Mouse (Mus musculus) lung, embryonic 14.5 days (tissue): ENCODE measurements around the gene Krtap9-1. TPM values are rescaled to one million over a fixed set of nuclear protein-coding genes. Genes with fewer than 3 reads are reported as not detected.

Experiments used
- ATAC-seq: fragments of 200-750 bp; cut with Nextera tagmentation; 2 replicates; pipeline ENCODE4 v1.8.0; 2017; ENCODE audit warnings: mild to moderate bottlenecking, moderate TSS enrichment, moderate library complexity; ENCODE audit not compliant: insufficient read depth
- DNase-seq: peaks from one replicate; pipeline ENCODE4 v3.0.0-alpha.2; 2015
- H3K27ac ChIP-seq: fragments of 300-500 bp; sonication (generic); 2 replicates; pipeline ENCODE4 v1.5.1; 2014; ENCODE audit warnings: low read depth, mild to moderate bottlenecking, moderate library complexity
- H3K27me3 ChIP-seq: fragments of 300-500 bp; sonication (generic); 2 replicates; pipeline ENCODE4 v1.6.1; 2014; ENCODE audit warnings: low read length, control low read depth; ENCODE audit not compliant: insufficient read depth
- H3K36me3 ChIP-seq: fragments of 300-500 bp; sonication (generic); 2 replicates; pipeline ENCODE4 v1.6.1; 2014; ENCODE audit warnings: control low read depth; ENCODE audit not compliant: insufficient read depth
- H3K4me1 ChIP-seq: fragments of 300-500 bp; sonication (generic); 2 replicates; pipeline ENCODE4 v1.6.1; 2014; ENCODE audit warnings: antibody characterized with exemption, control low read depth; ENCODE audit not compliant: insufficient read depth
- H3K4me2 ChIP-seq: fragments of 300-500 bp; sonication (generic); 2 replicates; pipeline ENCODE4 v1.6.1; 2014; ENCODE audit warnings: mild to moderate bottlenecking
- H3K4me3 ChIP-seq: fragments of 300-500 bp; sonication (generic); 2 replicates; pipeline ENCODE4 v1.5.1; 2014; ENCODE audit warnings: low read depth, low read length
- H3K9ac ChIP-seq: fragments of 300-500 bp; sonication (generic); 2 replicates; pipeline ENCODE4 v1.6.1; 2014
- H3K9me3 ChIP-seq: fragments of 300-500 bp; sonication (generic); 2 replicates; pipeline ENCODE4 v1.6.1; 2016; ENCODE audit warnings: low read depth, low read length, control low read depth
- CTCF ChIP-seq: IDR thresholded peaks from 2 replicates; pipeline ENCODE4 v1.5.1; 2016; ENCODE audit warnings: antibody characterized with exemption, low read depth
- WGBS: fragments of 180-500 bp; shearing (Covaris S2); extraction: QIAGEN DNeasy Blood & Tissue Kit; methylation state at CpG from one replicate; pipeline ENCODE4 v1.1.7; 2014; 5-methylcytosine and 5-hydroxymethylcytosine counted together
- polyA plus RNA-seq: library from polyadenylated mRNA; unstranded; fragments of >200 nt; fragmentation: Nextera tagmentation; extraction: Ambion mirVana; gene quantifications from 2 replicates; pipeline ENCODE4 v1.2.1, GENCODE M21; 2014

The Krtap9-1 gene
- polyA plus RNA-seq, 1 experiment from 2014 or later = not detected

DNA sequence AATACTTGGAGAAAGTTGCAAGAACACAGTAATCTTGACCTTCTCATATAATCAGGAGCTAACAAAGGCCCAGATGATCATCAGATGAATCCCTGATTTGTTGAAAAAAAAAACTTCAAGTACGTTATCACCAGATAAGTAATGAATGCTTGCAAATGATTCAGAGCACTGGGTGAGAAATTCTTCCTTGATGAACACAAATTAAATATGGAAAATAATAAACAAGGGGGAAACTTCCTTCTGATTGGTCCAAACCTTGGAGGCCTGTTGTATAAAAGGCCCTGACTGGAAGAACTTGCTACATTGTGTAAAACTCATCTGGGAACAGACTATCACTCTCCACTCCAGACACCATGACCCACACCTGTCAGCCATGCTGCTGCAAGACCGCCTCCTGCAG, 34.4 kb downstream of the Krtap9-1 start, which contains the start of gene Krtap31-1:
Krtap31-1 (plus strand) TSS at position 301 of the 400 bp plus-strand sequence.
- Histone ChIP-seq H3K9me3 (no peaks in the 10 kb centered on the region), H3K4me3 (no peak within 1 kb of the TSS), H3K4me1 (no peaks in the 10 kb centered on the region), H3K4me2 (no peak within 1 kb of the TSS), H3K9ac (no peak within 1 kb of the TSS), H3K36me3 (no peaks in the 10 kb centered on the region), H3K27ac (no peak within 1 kb of the TSS), H3K27me3 (no peaks in the 10 kb centered on the region)
- 77% methylated on average over 2 of the region's 2 CpGs for WGBS
- DNase-seq (no peak), ATAC-seq (no peak)
- no peak for TF ChIP-seq CTCF

DNA sequence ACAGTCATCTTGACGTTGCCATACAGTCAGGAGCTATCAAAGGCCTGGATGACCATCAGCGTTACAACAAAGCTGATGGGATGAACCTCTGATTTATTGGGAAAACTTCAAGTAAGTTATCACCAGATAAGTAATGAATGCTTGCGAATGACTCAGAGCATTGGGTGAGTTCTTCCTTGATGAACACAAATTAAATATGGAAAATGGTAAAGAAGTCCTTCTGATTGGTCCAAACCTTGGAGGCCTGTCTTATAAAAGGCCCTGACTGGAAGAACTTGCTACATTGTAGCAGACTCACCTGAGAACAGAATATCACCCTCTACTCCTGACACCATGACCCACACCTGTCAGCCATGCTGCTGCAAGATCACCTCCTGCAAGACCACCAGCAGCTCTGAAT, 41.3 kb downstream of the Krtap9-1 start, which contains the start of gene Gm11565:
Gm11565 (plus strand) TSS at position 301 of the 400 bp plus-strand sequence.
- TF ChIP-seq CTCF = no peak
- no peak for DNase-seq
- Histone ChIP-seq H3K36me3 (no peaks in the 10 kb centered on the region), H3K9ac (no peak within 1 kb of the TSS), H3K4me1 (no peaks in the 10 kb centered on the region), H3K27me3 (no peaks in the 10 kb centered on the region), H3K4me2 (no peak within 1 kb of the TSS), H3K27ac (no peak within 1 kb of the TSS), H3K9me3 (no peaks in the 10 kb centered on the region), H3K4me3 (no peak within 1 kb of the TSS)
- 82% methylated on average over 3 of the region's 3 CpGs for WGBS
- ATAC-seq = no peak

Other genes with a start within 250 kb of the Krtap9-1 start
- not detected in 2 replicates for gene Krtap4-1, start 245.2 kb upstream of the Krtap9-1 start, polyA plus RNA-seq
- not detected in 2 replicates for gene Krtap4-2, start 238.3 kb upstream of the Krtap9-1 start, polyA plus RNA-seq
- not detected in 2 replicates for gene Krtap4-7, start 229.3 kb upstream of the Krtap9-1 start, polyA plus RNA-seq
- not detected in 2 replicates for gene Gm11555, start 223.2 kb upstream of the Krtap9-1 start, polyA plus RNA-seq
- gene Gm11563, start 214.4 kb upstream of the Krtap9-1 start, polyA plus RNA-seq = not detected in 2 replicates
- gene Krtap4-6, start 207.4 kb upstream of the Krtap9-1 start, polyA plus RNA-seq = not detected in 2 replicates
- gene Gm14190, start 182.6 kb upstream of the Krtap9-1 start, polyA plus RNA-seq = not detected in 2 replicates
- gene Gm14180, start 139.1 kb upstream of the Krtap9-1 start, polyA plus RNA-seq = not detected in 2 replicates
- gene Gm11595, start 100.5 kb upstream of the Krtap9-1 start, polyA plus RNA-seq = not detected in 2 replicates
- gene Krtap4-8, start 92.7 kb upstream of the Krtap9-1 start, polyA plus RNA-seq = not detected in 2 replicates
- not detected in 2 replicates for gene Krtap4-9, start 88.2 kb upstream of the Krtap9-1 start, polyA plus RNA-seq
- gene Gm11596, start 79.9 kb upstream of the Krtap9-1 start, polyA plus RNA-seq = not detected in 2 replicates
- not detected in 2 replicates for gene Gm11569, start 74.5 kb upstream of the Krtap9-1 start, polyA plus RNA-seq
- not detected in 2 replicates for gene Gm11554, start 68.9 kb upstream of the Krtap9-1 start, polyA plus RNA-seq
- gene Krtap4-13, start 63.5 kb upstream of the Krtap9-1 start, polyA plus RNA-seq = not detected in 2 replicates
- not detected in 2 replicates for gene Gm11564, start 57.7 kb upstream of the Krtap9-1 start, polyA plus RNA-seq
- not detected in 2 replicates for gene 2300003K06Rik, start 35.3 kb upstream of the Krtap9-1 start, polyA plus RNA-seq
- gene Krtap4-16, start 21.8 kb upstream of the Krtap9-1 start, polyA plus RNA-seq = not detected in 2 replicates
- not detected in 2 replicates for gene Gm11568, start 15.5 kb upstream of the Krtap9-1 start, polyA plus RNA-seq
- not detected in 2 replicates for gene Gm11559, start 8.9 kb upstream of the Krtap9-1 start, polyA plus RNA-seq
- gene Gm11567, start 5.8 kb downstream of the Krtap9-1 start, polyA plus RNA-seq = not detected in 2 replicates
- not detected in 2 replicates for gene Krtap31-1, start 34.5 kb downstream of the Krtap9-1 start, polyA plus RNA-seq
- gene Gm11565, start 41.4 kb downstream of the Krtap9-1 start, polyA plus RNA-seq = not detected in 2 replicates
- gene Krtap31-2, start 62.9 kb downstream of the Krtap9-1 start, polyA plus RNA-seq = not detected in 2 replicates
- gene Krtap9-5, start 75.1 kb downstream of the Krtap9-1 start, polyA plus RNA-seq = not detected in 2 replicates
- gene Krtap29-1, start 105.7 kb downstream of the Krtap9-1 start, polyA plus RNA-seq = not detected in 2 replicates
- gene Krtap16-1, start 113.2 kb downstream of the Krtap9-1 start, polyA plus RNA-seq = not detected in 2 replicates
- gene Krtap17-1, start 120.6 kb downstream of the Krtap9-1 start, polyA plus RNA-seq = 0.75 and 0.87 TPM in 2 replicates
- not detected in 2 replicates for gene Krt33a, start 142.8 kb downstream of the Krtap9-1 start, polyA plus RNA-seq
- not detected in 2 replicates for gene Krt33b, start 156.5 kb downstream of the Krtap9-1 start, polyA plus RNA-seq
- gene Krt34, start 168.2 kb downstream of the Krtap9-1 start, polyA plus RNA-seq = not detected in 2 replicates
- gene Krt31, start 177.2 kb downstream of the Krtap9-1 start, polyA plus RNA-seq = not detected in 2 replicates
- gene Krt32, start 214.8 kb downstream of the Krtap9-1 start, polyA plus RNA-seq = not detected in 2 replicates
- gene Krt35, start 222.9 kb downstream of the Krtap9-1 start, polyA plus RNA-seq = not detected in 2 replicates
- gene Krt36, start 232.2 kb downstream of the Krtap9-1 start, polyA plus RNA-seq = 0.11 TPM in 1 of 2 replicates, not detected in the other
- gene Krt13, start 248.2 kb downstream of the Krtap9-1 start, polyA plus RNA-seq = 0.27 TPM in 1 of 2 replicates, not detected in the other